Mouse (Mus musculus) lung, adult 2 months (tissue): ENCODE measurements around the gene Tmprss12. TPM values are rescaled to one million over a fixed set of nuclear protein-coding genes. Genes with fewer than 3 reads are reported as not detected.

Experiments
- polyA plus RNA-seq: library from polyadenylated mRNA; depleted of rRNA; stranded (reverse); fragments of >200 nt; gene quantifications from 2 replicates; pipeline ENCODE4 v1.2.3, GENCODE M21; 2012; rRNA removed

Tmprss12 gene
- polyA plus RNA-seq, 1 experiment: not detected

Other genes with a start within 250 kb of the Tmprss12 start
- gene Dip2b, start 242.2 kb upstream of the Tmprss12 start, polyA plus RNA-seq: 11.0 and 14.6 TPM in 2 replicates
- gene Atf1, start 53.0 kb upstream of the Tmprss12 start, polyA plus RNA-seq: 40.8 and 45.7 TPM in 2 replicates
- 448 and 506 TPM in 2 replicates for gene Mettl7a1, start 23.3 kb downstream of the Tmprss12 start, polyA plus RNA-seq
- gene Mettl7a3, start 54.1 kb downstream of the Tmprss12 start, polyA plus RNA-seq: 0.80 and 1.1 TPM in 2 replicates
- 0.11 TPM in 1 of 2 replicates, not detected in the other for gene Methig1, start 72.3 kb downstream of the Tmprss12 start, polyA plus RNA-seq
- 0.10 TPM in 1 of 2 replicates, not detected in the other for gene Mettl7a2, start 72.4 kb downstream of the Tmprss12 start, polyA plus RNA-seq
- not detected in 2 replicates for gene Higd1c, start 83.7 kb downstream of the Tmprss12 start, polyA plus RNA-seq
- gene Gm5475, start 141.3 kb downstream of the Tmprss12 start, polyA plus RNA-seq: not detected in 2 replicates
- 35.5 and 53.2 TPM in 2 replicates for gene Slc11a2, start 144.2 kb downstream of the Tmprss12 start, polyA plus RNA-seq
- 32.6 and 44.4 TPM in 2 replicates for gene Letmd1, start 188.2 kb downstream of the Tmprss12 start, polyA plus RNA-seq
- gene Csrnp2, start 214.7 kb downstream of the Tmprss12 start, polyA plus RNA-seq: 2.8 and 3.0 TPM in 2 replicates